Mouse (Mus musculus) lung, embryonic 16.5 days (tissue): ENCODE data around the gene Tmprss11d. TPM values are rescaled to one million over a fixed set of nuclear protein-coding genes. Genes with fewer than 3 reads are reported as not detected.
"Not testable (repeated sequence)": the region's sequence is repeated elsewhere in the genome, so short reads cannot be mapped to it uniquely, and the experiment has no call there.

Experiments
- ATAC-seq: fragments of 200-750 bp; cut with Nextera tagmentation; 2 replicates; pipeline ENCODE4 v1.8.0; 2017; ENCODE audit warnings: low read depth, mild to moderate bottlenecking, moderate library complexity
- H3K27ac ChIP-seq: fragments of 300-500 bp; sonication (generic); 2 replicates; pipeline ENCODE4 v1.5.1; 2014; ENCODE audit warnings: mild to moderate bottlenecking, control low read depth, low read length
- H3K27me3 ChIP-seq: fragments of 300-500 bp; sonication (generic); 2 replicates; pipeline ENCODE4 v1.6.1; 2014; ENCODE audit warnings: low read depth, low read length, mixed read lengths; ENCODE audit not compliant: control insufficient read depth, insufficient read depth
- H3K36me3 ChIP-seq: fragments of 300-500 bp; sonication (generic); 2 replicates; pipeline ENCODE4 v1.6.1; 2014; ENCODE audit warnings: low read length; ENCODE audit not compliant: control insufficient read depth, insufficient read depth
- H3K4me1 ChIP-seq: fragments of 300-500 bp; sonication (generic); replicated peaks from 2 replicates; pipeline ENCODE4 v1.6.1; 2014; ENCODE audit warnings: low read length, mixed read lengths; ENCODE audit not compliant: control insufficient read depth, insufficient read depth
- H3K4me2 ChIP-seq: fragments of 300-500 bp; sonication (generic); 2 replicates; pipeline ENCODE4 v1.6.1; 2014; ENCODE audit warnings: low read depth, low read length, control low read depth
- H3K4me3 ChIP-seq: fragments of 300-500 bp; sonication (generic); 2 replicates; pipeline ENCODE4 v1.5.1; 2014; ENCODE audit warnings: mild to moderate bottlenecking, low read length, control low read depth
- H3K9ac ChIP-seq: fragments of 300-500 bp; sonication (generic); 2 replicates; pipeline ENCODE4 v1.6.1; 2014; ENCODE audit warnings: low read length, control low read depth
- H3K9me3 ChIP-seq: fragments of 300-500 bp; sonication (generic); 2 replicates; pipeline ENCODE4 v1.6.1; 2016; ENCODE audit warnings: low read length; ENCODE audit not compliant: control insufficient read depth
- WGBS: fragments of 180-500 bp; shearing (Covaris S2); extraction: QIAGEN DNeasy Blood & Tissue Kit; methylation state at CpG from one replicate; pipeline ENCODE4 v1.1.7; 2014; 5-methylcytosine and 5-hydroxymethylcytosine counted together
- polyA plus RNA-seq: library from polyadenylated mRNA; unstranded; fragments of >200 nt; fragmentation: Nextera tagmentation; extraction: Ambion mirVana; gene quantifications from 2 replicates; pipeline ENCODE4 v1.2.1, GENCODE M21; 2015

Tmprss11d gene
- polyA plus RNA-seq, 1 experiment from 2014 or later: not detected

- H3K4me1 ChIP-seq, H3K36me3 ChIP-seq, H3K27me3 ChIP-seq, H3K27ac ChIP-seq, H3K9ac ChIP-seq, H3K9me3 ChIP-seq, ATAC-seq: not testable (repeated sequence)
- 59% methylated on average over 27 of the region's 30 CpGs for WGBS
- H3K4me2 ChIP-seq: peak overlapping the region; percentile 35
- peak overlapping the region; percentile 32 for H3K4me3 ChIP-seq
These were observed 54.9 kb downstream of the Tmprss11d start for GRCm38 (mm10) chr5:86318018-86318956.

- no peaks in the 10 kb centered on the region for H3K4me1 ChIP-seq
- no peak for ATAC-seq
- no peak overlapping the region for H3K4me3 ChIP-seq
- H3K36me3 ChIP-seq: no peaks in the 10 kb centered on the region
- no peaks in the 10 kb centered on the region for H3K27me3 ChIP-seq
- H3K4me2 ChIP-seq: no peak overlapping the region
- 50% methylated on average over 5 of the region's 5 CpGs for WGBS
- no peaks in the 10 kb centered on the region for H3K9me3 ChIP-seq
- no peak overlapping the region for H3K9ac ChIP-seq
- H3K27ac ChIP-seq: no peak overlapping the region
These were observed 67.1 kb downstream of the Tmprss11d start for GRCm38 (mm10) chr5:86306116-86306515.

- H3K27ac ChIP-seq: no peak overlapping the region
- no peak overlapping the region for H3K4me2 ChIP-seq
- H3K9ac ChIP-seq: no peak overlapping the region
- no peaks in the 10 kb centered on the region for H3K9me3 ChIP-seq
- no peak for ATAC-seq
- no peaks in the 10 kb centered on the region for H3K4me1 ChIP-seq
- 80% methylated on average over 8 of the region's 8 CpGs for WGBS
- no peaks in the 10 kb centered on the region for H3K27me3 ChIP-seq
- H3K36me3 ChIP-seq: no peaks in the 10 kb centered on the region
- H3K4me3 ChIP-seq: no peak overlapping the region
These were observed 69.3 kb downstream of the Tmprss11d start for GRCm38 (mm10) chr5:86303877-86304276.

GRCm38 (mm10) chr5:86289208-86289607, 84.0 kb downstream of the Tmprss11d start, which contains the start of gene Tmprss11c:
Tmprss11c (minus strand) TSS chr5:86289308.
- Histone ChIP-seq H3K4me1 (no peaks in the 10 kb centered on the region), H3K27ac (no peak within 1 kb of the TSS), H3K9ac (no peak within 1 kb of the TSS), H3K4me2 (no peak within 1 kb of the TSS), H3K9me3 (no peaks in the 10 kb centered on the region), H3K4me3 (no peak within 1 kb of the TSS), H3K27me3 (no peaks in the 10 kb centered on the region), H3K36me3 (no peaks in the 10 kb centered on the region)
- WGBS: 69% methylated on average over 4 of the region's 4 CpGs
- no peak for ATAC-seq

Other genes starting within 250 kb of the Tmprss11d start
- gene Uba6, start 200.6 kb downstream of the Tmprss11d start, polyA plus RNA-seq: 11.6 and 12.7 TPM in 2 replicates
- 0.11 TPM in 1 of 2 replicates, not detected in the other for gene Gnrhr, start 175.5 kb downstream of the Tmprss11d start, polyA plus RNA-seq
- not detected in 2 replicates for gene Tmprss11c, start 84.1 kb downstream of the Tmprss11d start, polyA plus RNA-seq
- 0.10 TPM in 1 of 2 replicates, not detected in the other for gene Tmprss11a, start 95.6 kb upstream of the Tmprss11d start, polyA plus RNA-seq
- gene Tmprss11g, start 145.2 kb upstream of the Tmprss11d start, polyA plus RNA-seq: 0.15 TPM in 1 of 2 replicates, not detected in the other